Mouse (Mus musculus) left cerebral cortex, adult 2 months (tissue): ENCODE measurements around the gene Clptm1. TPM values are rescaled to one million over a fixed set of nuclear protein-coding genes. Genes with fewer than 3 reads are reported as not detected.
A peak's percentile ranks its signal among the peaks of the same experiment; 100 is the strongest.

Experiments used
- DNase-seq, 2 experiments: peaks; one replicate each; pipeline ENCODE4 v3.0.0; 2021 to 2022; ENCODE audit warnings: low spot score in 2 of 2, mixed read lengths in 1 of 2; ENCODE audit errors: extremely low spot score in 1 of 2
- H3K27ac ChIP-seq: fragments of 200-600 bp; 2 replicates; pipeline ENCODE4 v1.8.1; 2022
- H3K4me3 ChIP-seq: fragments of 200-600 bp; 2 replicates; pipeline ENCODE4 v1.8.1; 2022
- CTCF ChIP-seq: fragments of 200-600 bp; IDR thresholded peaks from 2 replicates; pipeline ENCODE4 v1.8.1; 2022; ENCODE audit warnings: antibody characterized with exemption, mild to moderate bottlenecking, moderate library complexity
- intact Hi-C: fragments of 180-260 bp; cut with DNase I; formaldehyde crosslinking; loops from one replicate; pipeline ENCODE4 v1.15.1; 2025
- total RNA-seq, 2 experiments: library from RNA; stranded (reverse); gene quantifications; 2 replicates each; pipeline ENCODE4 v1.2.3; 2021

Gene Clptm1
- total RNA-seq, 2 experiments from 2014 or later = 137 to 139 TPM

DNA sequence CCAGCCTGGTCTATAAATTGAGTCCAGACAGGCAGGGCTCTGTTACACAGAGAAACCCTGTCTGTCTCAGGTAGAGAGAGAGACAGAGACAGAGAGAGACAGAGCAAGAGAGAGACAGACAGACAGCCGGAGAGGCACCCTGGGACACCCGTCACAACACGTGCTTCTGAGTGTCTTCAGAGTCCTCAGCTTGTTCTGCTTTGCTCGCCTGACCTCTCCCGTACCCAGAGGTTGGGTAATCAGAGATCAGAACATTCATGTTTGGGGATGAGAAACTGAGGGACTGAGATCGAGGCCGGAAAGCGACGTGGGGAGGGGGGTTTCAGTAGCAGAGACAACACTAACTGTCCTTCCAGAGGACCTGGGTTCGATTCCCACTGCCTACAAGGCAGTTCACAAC, 11.0 kb upstream of the Clptm1 start:
- DNase-seq = no peak
- intact Hi-C loops = no loop called here

DNA sequence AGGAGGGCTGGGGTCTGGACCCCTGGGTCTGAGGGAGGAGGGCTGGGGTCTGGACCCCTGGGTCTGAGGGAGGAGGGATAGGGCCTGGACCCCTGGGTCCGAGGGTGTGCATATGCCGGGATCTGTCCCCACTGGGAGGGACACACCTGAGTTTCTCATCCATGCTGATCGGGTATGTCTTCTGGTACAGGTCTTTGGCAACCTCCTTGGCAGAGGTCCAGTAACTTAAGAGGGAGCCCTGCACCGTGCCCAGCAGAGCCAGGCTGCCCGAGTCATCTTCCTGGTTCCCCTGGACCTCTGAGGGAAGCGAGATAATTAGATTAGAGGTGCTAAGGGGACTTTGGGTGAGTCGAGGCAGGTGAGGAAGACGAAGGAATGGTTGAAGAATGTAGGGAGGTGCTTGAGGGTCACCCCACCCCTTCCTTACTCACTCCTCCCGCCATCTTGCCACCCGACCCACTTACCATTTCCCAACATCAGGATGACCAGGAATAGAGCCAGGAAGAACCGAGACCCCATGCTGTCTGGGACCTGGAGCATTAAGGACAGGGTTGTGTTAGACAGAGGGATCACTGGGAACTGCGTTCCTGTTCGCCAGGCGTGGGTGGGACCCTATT, 8.4 kb upstream of the Clptm1 start:
- H3K27ac ChIP-seq = no peak overlapping the region
- no peak for DNase-seq
- intact Hi-C loops = no loop called here
- TF ChIP-seq CTCF = no peak
- no peak overlapping the region for H3K4me3 ChIP-seq

More for the DNA sequence above, 11.0 kb upstream of the Clptm1 start:
- no peak for TF ChIP-seq CTCF
- no peak overlapping the region for H3K27ac ChIP-seq
- H3K4me3 ChIP-seq = no peak overlapping the region

DNA sequence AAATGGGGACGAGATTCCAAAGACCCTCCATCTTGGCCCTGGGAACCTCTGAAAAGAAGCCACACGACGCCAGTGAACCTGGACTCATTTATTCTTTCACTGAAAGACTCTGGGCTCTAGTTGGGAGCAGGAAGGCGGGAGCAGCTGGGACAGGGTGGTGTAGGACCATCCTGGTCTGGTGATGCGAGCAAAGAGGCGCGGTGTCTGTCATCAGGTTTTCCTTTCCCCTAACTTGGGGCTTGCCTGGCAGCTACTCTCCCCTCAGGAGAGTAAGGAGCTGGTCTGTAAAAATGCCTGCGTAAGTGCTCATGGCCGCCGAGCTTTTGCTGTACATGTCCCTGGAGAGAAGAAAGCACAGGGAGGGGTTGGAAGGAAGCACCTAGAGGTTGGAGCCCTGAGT, 6.7 kb upstream of the Clptm1 start:
- H3K4me3 ChIP-seq = no peak overlapping the region
- H3K27ac ChIP-seq = no peak overlapping the region
- intact Hi-C loops = no loop called here
- TF ChIP-seq CTCF = no peak
- no peak for DNase-seq

DNA sequence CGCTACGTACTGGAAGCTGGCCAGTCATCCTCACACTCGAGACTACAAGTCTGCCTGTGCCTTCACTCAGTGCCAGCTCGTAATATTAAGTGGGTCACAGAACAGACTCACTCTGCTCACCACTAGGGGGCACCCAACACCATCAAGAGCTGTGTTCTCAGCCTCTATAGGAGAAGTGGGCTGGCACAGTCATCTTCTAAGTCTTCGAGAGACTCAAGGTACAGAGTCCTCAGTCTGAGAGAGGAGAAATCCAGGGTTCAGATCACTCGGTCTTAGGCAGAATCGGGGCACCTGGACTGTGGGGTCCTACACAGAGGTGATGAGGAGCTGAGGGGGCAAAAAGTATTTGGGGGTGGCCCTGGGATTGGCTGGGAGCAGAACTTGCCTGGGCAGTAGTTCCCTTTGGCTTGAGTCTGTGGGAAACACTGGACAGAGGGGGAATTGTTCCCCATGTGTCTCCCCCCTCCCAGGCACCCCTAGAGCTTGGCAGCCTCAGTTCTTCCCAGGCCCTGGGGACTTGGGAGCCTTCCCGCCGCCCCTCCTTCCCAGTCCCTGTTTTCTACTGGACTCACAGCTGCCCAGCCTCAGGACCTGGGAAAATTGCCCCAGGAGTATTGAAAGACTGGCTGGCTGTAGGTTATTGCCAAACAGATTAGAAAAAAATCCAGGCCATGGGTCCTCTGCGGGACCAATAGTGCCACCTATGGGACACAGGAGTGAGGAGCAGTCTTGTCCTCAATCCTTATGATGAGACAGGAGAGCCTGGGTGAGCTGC, 4.3 kb upstream of the Clptm1 start:
- intact Hi-C loops = loop anchor here (1.0 to 5.0 kb wide), 3 partner anchors 32 to 123 kb away; no protein-coding TSS in a partner anchor
- H3K27ac ChIP-seq = peak overlapping the region; percentile 76
- peak; percentile 89 to 91 for DNase-seq
- H3K4me3 ChIP-seq = no peak overlapping the region
- peak; percentile 95 for TF ChIP-seq CTCF

DNA sequence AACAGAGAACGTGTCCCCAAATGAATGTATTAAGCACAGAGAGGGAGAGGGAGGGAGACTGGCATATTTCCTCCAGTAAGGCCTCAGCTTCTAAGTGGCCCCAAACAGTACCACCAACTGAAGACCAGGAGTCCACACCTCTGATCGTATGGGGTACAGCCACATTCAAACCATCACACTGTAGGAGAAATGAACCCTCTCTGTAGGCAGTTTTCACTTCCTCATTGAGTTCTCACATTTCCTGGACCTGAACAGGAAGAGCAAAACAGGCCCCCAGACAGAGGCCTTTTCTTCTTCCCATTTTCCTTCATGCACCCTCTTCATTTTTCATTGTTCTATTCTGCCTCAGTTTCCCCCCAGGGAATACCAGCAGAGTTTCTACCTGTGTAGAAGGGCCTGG, 2.6 kb upstream of the Clptm1 start:
- Histone ChIP-seq H3K4me3 (no peak overlapping the region), H3K27ac (no peak overlapping the region)
- DNase-seq = no peak
- intact Hi-C loops = loop anchor here (5.0 kb wide), 1 partner anchor 125 kb away; no protein-coding TSS in a partner anchor
- no peak for TF ChIP-seq CTCF

GRCm38 (mm10) chr7:19666750-19667149, 1.9 kb upstream of the Clptm1 start:
- Histone ChIP-seq H3K27ac (no peak overlapping the region), H3K4me3 (no peak overlapping the region)
- intact Hi-C loops = loop anchor here (5.0 kb wide), 1 partner anchor 126 kb away; no protein-coding TSS in a partner anchor
- no peak for DNase-seq
- TF ChIP-seq CTCF = no peak; the same call in none of the 2 replicates

- Histone ChIP-seq H3K27ac (peak overlapping the region; percentile 93), H3K4me3 (peak overlapping the region; percentile 99)
- intact Hi-C loops = no loop called here
- no peak for DNase-seq
- no peak; the same call in 1 of the 2 replicates for TF ChIP-seq CTCF
Measured at GRCm38 (mm10) chr7:19664455-19664954, 328 bp downstream of the Clptm1 start.

GRCm38 (mm10) chr7:19663940-19664339, 893 bp downstream of the Clptm1 start:
- DNase-seq = no peak
- peak overlapping the region; percentile 44; the same call in 1 of the 2 replicates for H3K27ac ChIP-seq
- H3K4me3 ChIP-seq = peak overlapping the region; percentile 99
- TF ChIP-seq CTCF = no peak
- intact Hi-C loops = no loop called here

DNA sequence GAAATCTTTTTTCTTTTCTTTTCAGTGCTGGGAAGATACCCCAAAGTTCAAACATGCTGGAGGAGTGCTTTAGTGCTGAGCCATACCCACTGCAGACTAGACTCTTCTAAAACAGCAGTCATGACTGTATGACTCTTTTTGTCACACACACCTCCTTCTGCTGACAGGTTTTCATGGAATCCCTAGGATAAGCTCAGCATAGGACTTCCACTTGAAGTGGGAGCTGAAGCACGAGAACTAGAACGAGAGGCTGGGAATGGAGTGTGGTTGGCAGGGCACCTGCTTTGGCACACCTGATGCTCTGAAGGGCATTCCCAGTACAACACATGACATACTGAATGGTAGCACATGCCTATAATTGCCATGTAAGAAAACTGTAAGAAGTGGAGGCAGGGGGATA, 12.2 kb downstream of the Clptm1 start:
- TF ChIP-seq CTCF = no peak
- Histone ChIP-seq H3K4me3 (no peak overlapping the region), H3K27ac (no peak overlapping the region)
- DNase-seq = no peak
- intact Hi-C loops = no loop called here

- no peak overlapping the region for H3K4me3 ChIP-seq
- no peak for DNase-seq
- intact Hi-C loops = no loop called here
- no peak overlapping the region for H3K27ac ChIP-seq
- TF ChIP-seq CTCF = no peak
Measured at GRCm38 (mm10) chr7:19651063-19651786, 13.6 kb downstream of the Clptm1 start.

DNA sequence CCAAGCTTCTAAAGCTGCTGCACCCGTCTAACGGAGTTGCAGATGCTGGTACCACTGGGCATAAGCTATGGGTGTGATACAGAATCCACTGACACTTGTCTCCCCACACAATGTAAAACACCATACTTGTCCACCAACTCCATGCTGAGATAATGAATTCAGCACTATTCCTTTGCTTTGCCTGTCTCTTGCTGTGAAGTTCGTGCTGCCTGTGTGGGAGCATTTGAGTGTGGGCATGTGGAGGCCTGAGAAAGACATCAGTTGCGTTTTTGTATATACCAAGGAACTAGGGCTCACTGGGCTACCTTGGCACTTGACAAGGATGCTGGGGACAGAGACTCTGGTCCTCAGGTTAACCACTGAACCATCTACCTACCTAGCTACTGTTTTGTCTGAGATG, 23.6 kb downstream of the Clptm1 start:
- no peak overlapping the region for H3K4me3 ChIP-seq
- intact Hi-C loops = no loop called here
- no peak for TF ChIP-seq CTCF
- peak overlapping the region; percentile 33; the same call in 1 of the 2 replicates for H3K27ac ChIP-seq
- no peak for DNase-seq
